In the genomic region with DNA sequence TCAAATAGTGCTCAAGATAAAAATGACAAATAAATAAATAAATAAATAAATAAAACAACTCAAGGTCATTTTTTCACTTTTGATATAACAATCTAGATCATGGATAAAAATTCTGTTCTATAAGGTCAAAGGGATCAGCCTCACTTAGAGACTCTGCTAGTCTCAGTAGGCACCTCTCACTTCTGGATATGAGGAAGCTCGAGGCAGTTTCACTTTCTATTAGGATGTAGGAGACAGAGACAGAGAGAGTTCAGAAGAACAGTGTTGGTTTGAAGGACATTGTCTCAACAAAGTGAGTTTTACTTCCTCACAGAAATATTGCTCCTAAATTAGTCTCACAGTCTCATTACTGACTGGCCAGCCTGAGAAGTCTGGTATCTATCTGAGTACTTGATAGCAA, we compare ENCODE assay signal across 21 mouse cellular contexts.
DNase-seq lines count a peak whose midpoint lies in the region; ATAC-seq and TF ChIP-seq lines count a peak whose summit lies in the region.
"Had no signal": no experiment of that assay in that cellular context is flagged by ENCODE, and none has a peak within 500 bp of the region (broad histone marks: within the 10 kb centered on the region; RNA-seq: fewer than 3 reads in every experiment).

No protein-coding gene starts in this region.

- no peaks in the 10 kb centered on the region for H3K79me2 ChIP-seq in myocyte (ENCODE audit: control insufficient read depth, insufficient read depth)

- no peak overlapping the region for H3K4me3 ChIP-seq in myocyte
- no peak overlapping the region for H3K4me3 ChIP-seq in gastrocnemius, adult 2 months
- no peak overlapping the region for H3K4me3 ChIP-seq in hindbrain, embryonic 16.5 days (ENCODE audit: low read length)
- H3K4me3 ChIP-seq: embryonic facial prominence, embryonic 10.5 days; embryonic facial prominence, embryonic 12.5 days; forebrain, embryonic 13.5 days; forebrain, embryonic 15.5 days had no signal

- intact Hi-C loops in gastrocnemius, adult 2 months (cut with DNase I): no loop called here

- no peaks in the 10 kb centered on the region for H3K36me3 ChIP-seq in myocyte (ENCODE audit: control insufficient read depth, insufficient read depth)
- no peaks in the 10 kb centered on the region for H3K36me3 ChIP-seq in hindbrain, embryonic 16.5 days (ENCODE audit: control insufficient read depth, insufficient read depth, low read length)
- H3K36me3 ChIP-seq: embryonic facial prominence, embryonic 10.5 days; embryonic facial prominence, embryonic 12.5 days; forebrain, embryonic 15.5 days; G1E had no signal

- H3K9me3 ChIP-seq in hindbrain, embryonic 16.5 days (ENCODE audit: control insufficient read depth, low read length): no peaks in the 10 kb centered on the region
- H3K9me3 ChIP-seq: embryonic facial prominence, embryonic 10.5 days; embryonic facial prominence, embryonic 12.5 days; forebrain, embryonic 13.5 days; forebrain, embryonic 15.5 days; G1E had no signal

- DNase-seq in 416B (ENCODE audit: low read depth) (peak; percentile 5), A20 (ENCODE audit: low read depth, low spot score) (peak; percentile 4)
- DNase-seq in Muller cell, postnatal 12 days (ENCODE audit: inconsistent ontology term): peak; percentile 2
- DNase-seq in gastrocnemius, adult 2 months: no peak
- no peak for DNase-seq in cerebellum, postnatal 25 days
- DNase-seq: adrenal gland, adult 2 months; adrenal gland, postnatal 10 days; adrenal gland, postnatal 25 days; cerebellum, adult 11-12 months; cerebellum, adult 2 months; cerebellum, adult 9-10 months; cerebellum, postnatal 10 days; cerebellum, postnatal 36 days; forebrain, postnatal 0 days had no signal

- H3K4me2 ChIP-seq in myocyte (ENCODE audit: low read depth): peak overlapping the region; percentile 42
- H3K4me2 ChIP-seq in hindbrain, embryonic 16.5 days (ENCODE audit: low read length): no peak overlapping the region
- H3K4me2 ChIP-seq: embryonic facial prominence, embryonic 12.5 days; forebrain, embryonic 13.5 days; forebrain, embryonic 15.5 days had no signal

- no peak overlapping the region for H3ac ChIP-seq in myocyte (ENCODE audit: control insufficient read depth, insufficient read length)

- no peak for ATAC-seq in hindbrain, embryonic 16.5 days
- ATAC-seq: forebrain, embryonic 13.5 days; forebrain, embryonic 15.5 days; forebrain, postnatal 0 days had no signal

- 77% methylated on average over 1 of the region's 1 CpGs for WGBS in hindbrain, embryonic 16.5 days

- no peak overlapping the region for H3K9ac ChIP-seq in hindbrain, embryonic 16.5 days (ENCODE audit: low read depth, low read length)
- H3K9ac ChIP-seq: embryonic facial prominence, embryonic 12.5 days; forebrain, embryonic 13.5 days; forebrain, embryonic 15.5 days; forebrain, postnatal 0 days had no signal

- H3K27ac ChIP-seq in gastrocnemius, adult 2 months: no peak overlapping the region
- no peak overlapping the region for H3K27ac ChIP-seq in hindbrain, embryonic 16.5 days (ENCODE audit: low read depth, low read length)
- H3K27ac ChIP-seq: embryonic facial prominence, embryonic 10.5 days; embryonic facial prominence, embryonic 12.5 days; forebrain, embryonic 13.5 days; forebrain, embryonic 15.5 days had no signal

- no peaks in the 10 kb centered on the region for H3K4me1 ChIP-seq in hindbrain, embryonic 16.5 days (ENCODE audit: control insufficient read depth, insufficient read depth, low read depth, low read length)
- H3K4me1 ChIP-seq: embryonic facial prominence, embryonic 10.5 days; embryonic facial prominence, embryonic 12.5 days; forebrain, embryonic 13.5 days; forebrain, embryonic 15.5 days had no signal

- TF ChIP-seq POLR2A in myocyte (IDR thresholded peaks at IDR 0.05; ENCODE audit: insufficient read length, low read depth): no peak

- no peaks in the 10 kb centered on the region for H3K27me3 ChIP-seq in myocyte (ENCODE audit: control insufficient read depth, insufficient read depth, insufficient read length)
- no peaks in the 10 kb centered on the region for H3K27me3 ChIP-seq in hindbrain, embryonic 16.5 days (replicated peaks; ENCODE audit: control insufficient read depth, insufficient read depth, low read length)
- H3K27me3 ChIP-seq: embryonic facial prominence, embryonic 12.5 days; forebrain, embryonic 13.5 days; forebrain, embryonic 15.5 days had no signal

- TF ChIP-seq CTCF in gastrocnemius, adult 2 months (IDR thresholded peaks at IDR 0.05): no peak

TF ChIP-seq in myocyte, 11 proteins besides CTCF, POLR2A, EP300 and RAD21:
- TF ChIP-seq USF1 (IDR thresholded peaks at IDR 0.05; ENCODE audit: low read depth) (no peak), E2F4 (IDR thresholded peaks at IDR 0.05; ENCODE audit: insufficient read depth) (no peak), TCF3 (IDR thresholded peaks at IDR 0.05; ENCODE audit: insufficient read length, low read depth) (no peak), MYOG (IDR thresholded peaks at IDR 0.05; ENCODE audit: control insufficient read depth in 1 of 3, insufficient read depth in 1 of 3, insufficient read length in 2 of 3, low read depth in 2 of 3) (no peak), REST (IDR thresholded peaks at IDR 0.05; ENCODE audit: insufficient read depth, insufficient read length) (no peak), MAX (IDR thresholded peaks at IDR 0.05; ENCODE audit: low read depth) (no peak), MYOD1 (IDR thresholded peaks at IDR 0.05; ENCODE audit: control insufficient read depth in 1 of 3, insufficient read length in 2 of 3, low read depth in 2 of 3) (no peak), CEBPB (IDR thresholded peaks at IDR 0.05; ENCODE audit: insufficient read depth, poor library complexity, severe bottlenecking) (no peak), TCF12 (IDR thresholded peaks at IDR 0.05; ENCODE audit: insufficient read depth, poor library complexity, severe bottlenecking) (no peak)

Comparison
In these comparisons a context has a peak if more than half of its experiments do, and no peak if none do; other contexts are left out.
1. DNase-seq: peak in 416B (single experiment), A20 (single experiment) and Muller cell, postnatal 12 days (single experiment); none in gastrocnemius, adult 2 months (single experiment) and cerebellum, postnatal 25 days (0 of 2).